Mouse (Mus musculus) midbrain, embryonic 13.5 days (tissue): ENCODE data around the gene Bsdc1. TPM values are rescaled to one million over a fixed set of nuclear protein-coding genes. Genes with fewer than 3 reads are reported as not detected.

Experiments
- ATAC-seq: fragments of 200-750 bp; cut with Nextera tagmentation; 2 replicates; pipeline ENCODE4 v1.8.0; 2017; ENCODE audit warnings: mild to moderate bottlenecking, moderate TSS enrichment, moderate library complexity
- H3K27ac ChIP-seq: fragments of 300-500 bp; sonication (generic); 2 replicates; pipeline ENCODE4 v1.5.1; 2015; ENCODE audit warnings: inconsistent platforms, mild to moderate bottlenecking, moderate library complexity
- H3K27me3 ChIP-seq: fragments of 300-500 bp; sonication (generic); 2 replicates; pipeline ENCODE4 v1.6.1; 2015; ENCODE audit warnings: mild to moderate bottlenecking, inconsistent platforms
- H3K36me3 ChIP-seq: fragments of 300-500 bp; sonication (generic); 2 replicates; pipeline ENCODE4 v1.6.1; 2015; ENCODE audit warnings: mild to moderate bottlenecking, inconsistent platforms
- H3K4me1 ChIP-seq: fragments of 300-500 bp; sonication (generic); replicated peaks from 2 replicates; pipeline ENCODE4 v1.6.1; 2015; ENCODE audit warnings: inconsistent platforms
- H3K4me2 ChIP-seq: fragments of 300-500 bp; sonication (generic); replicated peaks from 2 replicates; pipeline ENCODE4 v1.6.1; 2015; ENCODE audit warnings: moderate library complexity, mild to moderate bottlenecking, inconsistent platforms
- H3K4me3 ChIP-seq: fragments of 300-500 bp; sonication (generic); replicated peaks from 2 replicates; pipeline ENCODE4 v1.5.1; 2015; ENCODE audit warnings: mild to moderate bottlenecking, inconsistent platforms
- H3K9ac ChIP-seq: fragments of 300-500 bp; sonication (generic); replicated peaks from 2 replicates; pipeline ENCODE4 v1.6.1; 2015; ENCODE audit warnings: mild to moderate bottlenecking, inconsistent platforms
- H3K9me3 ChIP-seq: fragments of 300-500 bp; sonication (generic); 2 replicates; pipeline ENCODE4 v1.6.1; 2016; ENCODE audit warnings: mild to moderate bottlenecking, inconsistent platforms
- WGBS: fragments of 180-500 bp; shearing (Covaris S2); methylation state at CpG from one replicate; pipeline ENCODE4 v1.1.7; 2015; 5-methylcytosine and 5-hydroxymethylcytosine counted together
- polyA plus RNA-seq: library from polyadenylated mRNA; unstranded; fragments of >200 nt; fragmentation: Nextera tagmentation; extraction: Ambion mirVana; gene quantifications from 2 replicates; pipeline ENCODE4 v1.2.1, GENCODE M21; 2015

Gene Bsdc1
- 34.0 and 36.7 TPM in 2 replicates for polyA plus RNA-seq

DNA sequence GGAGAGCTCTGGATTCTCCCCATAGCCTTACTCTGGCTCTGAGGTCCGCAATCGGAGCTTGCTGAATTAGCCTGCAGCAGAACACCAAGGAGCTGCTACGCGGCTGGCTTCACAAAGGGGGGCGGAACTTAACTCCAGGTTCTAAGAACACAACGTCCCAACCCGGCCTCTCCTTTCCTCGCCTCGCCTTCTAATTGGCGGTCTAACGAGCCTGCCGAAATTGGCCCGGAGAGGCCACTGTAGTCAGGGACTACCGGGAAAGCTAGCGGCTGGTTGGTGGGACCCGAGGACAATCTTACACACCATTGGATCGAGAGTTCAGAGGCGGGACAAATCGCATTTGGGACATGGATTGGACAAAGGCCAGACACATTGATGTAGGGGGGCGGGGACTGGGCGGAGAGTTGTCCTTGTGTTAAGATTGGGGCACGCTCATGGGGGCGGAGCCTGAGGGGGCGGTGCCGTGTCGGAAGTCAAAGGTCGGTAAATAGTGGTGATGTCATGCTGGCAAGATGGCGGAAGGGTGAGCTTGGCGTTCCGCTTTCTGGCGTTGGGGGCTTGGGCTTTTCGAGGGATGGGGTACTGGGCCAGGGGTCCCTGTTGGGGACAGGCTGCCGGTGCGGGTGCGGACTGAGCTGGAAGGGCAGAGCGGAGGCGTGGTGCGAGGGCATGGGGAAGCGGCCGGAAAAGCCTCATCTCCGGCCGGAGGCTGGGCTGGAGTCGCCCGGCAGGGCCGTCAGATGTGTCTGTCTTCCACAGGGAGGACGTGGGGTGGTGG, at the start of gene Bsdc1:
TSS of gene Bsdc1 (plus strand) at position 399 of the 778 bp plus-strand sequence.
- H3K36me3 ChIP-seq, result peaks cover 28% of the 10 kb centered on the region
- H3K27me3 ChIP-seq, result no peaks in the 10 kb centered on the region
- H3K4me1 ChIP-seq, result peaks cover 13% of the 10 kb centered on the region
- H3K4me3 ChIP-seq, result peak within 1 kb of the TSS; percentile 79
- peak within 1 kb of the TSS; percentile 86 for H3K9ac ChIP-seq
- no peaks in the 10 kb centered on the region for H3K9me3 ChIP-seq
- peak; percentile 99 for ATAC-seq
- WGBS, result under 1% methylated on average over 46 of the region's 46 CpGs
- peak within 1 kb of the TSS; percentile 92 for H3K27ac ChIP-seq
- peak within 1 kb of the TSS; percentile 86 for H3K4me2 ChIP-seq

DNA sequence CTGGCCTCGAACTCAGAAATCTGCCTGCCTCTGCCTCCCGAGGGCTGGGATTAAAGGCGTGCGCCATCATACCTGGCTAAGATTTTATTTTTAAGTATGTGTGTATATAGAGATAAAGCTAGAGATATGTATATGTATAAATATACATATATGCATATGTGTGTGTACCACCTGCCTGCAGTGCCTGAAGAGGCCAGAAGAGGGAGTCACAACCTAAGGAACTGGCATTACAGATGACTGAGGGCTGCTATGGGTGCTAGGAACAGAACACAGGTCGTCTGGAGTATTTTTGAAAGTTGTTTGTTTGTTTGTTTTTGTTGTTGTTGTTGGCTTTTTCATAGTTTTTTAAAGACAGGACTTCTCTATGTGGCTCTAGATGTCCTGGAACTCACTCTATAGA, 45.5 kb upstream of the Bsdc1 start:
- Histone ChIP-seq H3K27me3 (no peaks in the 10 kb centered on the region), H3K4me2 (no peak overlapping the region), H3K9me3 (no peaks in the 10 kb centered on the region), H3K36me3 (no peaks in the 10 kb centered on the region), H3K9ac (no peak overlapping the region), H3K27ac (no peak overlapping the region), H3K4me3 (no peak overlapping the region), H3K4me1 (no peaks in the 10 kb centered on the region)
- no peak for ATAC-seq
- 93% methylated on average over 5 of the region's 5 CpGs for WGBS

DNA sequence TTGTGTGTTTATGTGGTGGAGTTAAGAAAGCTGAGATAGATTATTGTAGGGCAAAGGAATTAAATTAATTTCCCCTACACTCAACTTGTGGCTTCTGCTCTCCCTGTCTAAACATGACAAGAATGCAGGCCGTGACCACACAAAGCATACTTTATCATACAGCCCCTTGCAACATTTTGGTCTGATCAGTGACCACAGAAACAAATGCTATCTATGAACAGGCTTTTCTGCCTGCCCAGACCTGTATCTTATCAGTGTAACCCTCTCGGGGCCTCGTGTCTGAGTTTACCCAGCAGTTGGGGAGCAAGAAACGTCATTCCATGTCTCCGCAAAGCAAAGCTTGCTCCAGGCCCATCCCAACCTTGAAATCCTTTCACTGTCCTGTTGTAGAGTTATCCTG, 44.9 kb upstream of the Bsdc1 start:
- Histone ChIP-seq H3K27me3 (no peaks in the 10 kb centered on the region), H3K9ac (no peak overlapping the region), H3K9me3 (no peaks in the 10 kb centered on the region), H3K27ac (no peak overlapping the region), H3K36me3 (no peaks in the 10 kb centered on the region), H3K4me2 (no peak overlapping the region), H3K4me3 (no peak overlapping the region), H3K4me1 (no peaks in the 10 kb centered on the region)
- 86% methylated on average over 5 of the region's 5 CpGs for WGBS
- no peak for ATAC-seq

DNA sequence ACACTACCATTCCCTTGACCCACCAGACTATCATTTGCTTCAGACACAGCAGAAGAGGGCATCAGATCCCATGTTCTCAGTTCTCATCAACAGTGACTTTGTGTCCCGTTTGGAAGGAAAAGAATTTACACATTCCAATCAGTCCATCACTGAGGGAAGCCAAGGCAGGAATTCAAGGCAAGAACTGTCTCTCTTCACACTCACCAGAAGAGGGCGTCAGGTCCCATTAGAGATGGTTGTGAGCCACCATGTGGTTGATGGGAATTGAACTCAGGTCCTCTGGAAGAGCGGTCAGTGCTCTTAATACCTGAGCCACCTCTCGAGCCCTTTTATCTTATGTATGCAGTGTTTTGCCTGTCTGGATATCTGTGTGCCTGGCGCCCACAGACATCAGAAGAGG, 43.1 kb upstream of the Bsdc1 start:
- no peak for ATAC-seq
- 71% methylated on average over 5 of the region's 5 CpGs for WGBS
- H3K4me1 ChIP-seq, result no peaks in the 10 kb centered on the region
- H3K4me2 ChIP-seq, result no peak overlapping the region
- H3K9me3 ChIP-seq, result no peaks in the 10 kb centered on the region
- no peaks in the 10 kb centered on the region for H3K27me3 ChIP-seq
- no peak overlapping the region for H3K27ac ChIP-seq
- H3K9ac ChIP-seq, result no peak overlapping the region
- H3K4me3 ChIP-seq, result no peak overlapping the region
- H3K36me3 ChIP-seq, result no peaks in the 10 kb centered on the region

DNA sequence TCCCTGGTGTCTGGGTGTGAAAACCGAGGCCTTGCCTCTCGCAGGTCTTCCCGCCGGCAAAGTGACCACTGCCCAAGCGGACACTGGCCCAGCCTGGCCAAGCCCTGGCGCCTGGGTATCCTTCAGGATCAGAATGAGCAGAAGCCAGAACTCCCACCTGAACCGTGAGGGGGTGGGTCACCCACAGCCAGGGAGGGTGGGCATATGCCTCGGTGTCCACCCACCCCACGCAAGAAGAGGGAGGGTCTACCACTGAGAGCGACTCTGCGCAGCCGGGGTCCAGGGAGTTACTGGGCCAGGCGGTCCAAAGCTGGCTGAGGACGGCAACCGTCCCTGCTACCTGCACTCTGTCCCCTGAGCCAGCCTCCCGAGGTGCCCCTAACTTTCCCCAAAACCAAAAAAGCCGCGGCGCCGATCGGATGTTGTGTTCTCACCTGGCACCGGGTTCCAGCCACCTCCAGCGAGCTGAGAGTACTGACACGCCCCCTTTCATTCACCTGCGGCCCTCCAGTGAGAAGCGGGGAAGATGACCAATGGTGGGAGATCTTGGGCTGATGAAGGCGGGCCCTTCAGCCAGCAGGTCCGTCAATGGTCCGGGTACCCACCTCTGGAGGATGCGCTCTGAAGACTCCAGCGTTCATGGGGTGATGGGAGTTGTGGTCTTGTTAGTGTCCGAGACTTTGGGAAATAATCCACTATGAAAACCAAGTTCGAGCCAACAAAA, 20.9 kb upstream of the Bsdc1 start, which contains the start of gene Zbtb8b:
TSS of gene Zbtb8b (minus strand) at position 514 of the 724 bp plus-strand sequence.
- H3K9me3 ChIP-seq, result no peaks in the 10 kb centered on the region
- H3K9ac ChIP-seq, result peak within 1 kb of the TSS; percentile 77
- H3K27ac ChIP-seq, result no peak within 1 kb of the TSS
- H3K36me3 ChIP-seq, result no peaks in the 10 kb centered on the region
- ATAC-seq, result peak; percentile 100
- peaks cover 42% of the 10 kb centered on the region for H3K27me3 ChIP-seq
- 1% methylated on average over 33 of the region's 33 CpGs for WGBS
- H3K4me2 ChIP-seq, result peak within 1 kb of the TSS; percentile 68
- H3K4me3 ChIP-seq, result peak within 1 kb of the TSS; percentile 62
- H3K4me1 ChIP-seq, result peaks cover 6% of the 10 kb centered on the region; the same call in 1 of the 2 replicates

DNA sequence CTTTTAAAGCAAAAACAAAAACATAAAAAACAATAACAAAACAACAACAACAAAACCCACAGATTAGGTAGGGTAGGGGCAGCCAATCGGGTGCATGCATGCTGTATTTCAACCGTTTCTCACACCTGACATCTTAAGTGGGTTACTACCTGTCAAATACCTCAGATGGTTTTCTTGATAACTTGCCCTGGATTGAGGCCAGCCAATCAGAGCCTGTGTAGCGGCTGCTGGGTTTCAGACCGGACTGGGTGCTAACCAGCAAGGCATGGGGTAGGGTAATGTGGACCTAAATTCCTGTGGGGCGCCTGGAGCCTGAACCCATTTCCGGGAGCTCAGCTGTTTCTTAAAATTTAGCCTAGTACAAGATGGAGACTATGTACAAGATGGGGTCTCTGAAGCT, 20.2 kb upstream of the Bsdc1 start:
- 37% methylated on average over 6 of the region's 6 CpGs for WGBS
- peaks cover 42% of the 10 kb centered on the region for H3K27me3 ChIP-seq
- peak; percentile 51; the same call in 1 of the 2 replicates for ATAC-seq

DNA sequence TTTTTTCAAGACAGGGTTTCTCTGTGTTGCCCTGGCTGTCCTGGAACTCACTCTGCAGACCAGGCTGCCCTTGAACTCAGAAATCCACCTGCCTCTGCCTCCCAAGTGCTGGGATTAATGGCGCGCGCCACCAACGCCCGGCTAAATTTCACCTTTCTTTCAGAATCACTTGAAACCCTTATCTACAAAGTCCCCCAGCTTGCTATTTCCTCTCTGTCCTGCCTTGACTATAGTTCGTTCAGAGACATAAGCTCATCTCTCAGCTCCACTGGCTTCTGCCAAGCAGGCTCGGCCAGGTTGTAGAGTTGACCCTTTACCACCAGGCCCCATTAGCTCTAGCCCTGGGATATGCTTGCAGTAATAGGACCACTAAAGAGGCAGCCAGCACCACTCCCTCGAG, 14.0 kb upstream of the Bsdc1 start:
- H3K27ac ChIP-seq, result no peak overlapping the region
- no peak for ATAC-seq
- no peaks in the 10 kb centered on the region for H3K4me1 ChIP-seq
- H3K4me3 ChIP-seq, result no peak overlapping the region
- no peaks in the 10 kb centered on the region for H3K9me3 ChIP-seq
- H3K36me3 ChIP-seq, result no peaks in the 10 kb centered on the region
- WGBS, result 85% methylated on average over 8 of the region's 8 CpGs
- no peak overlapping the region for H3K9ac ChIP-seq
- H3K4me2 ChIP-seq, result no peak overlapping the region
- H3K27me3 ChIP-seq, result peaks cover 10% of the 10 kb centered on the region; the same call in 1 of the 2 replicates

More for the DNA sequence above, 20.2 kb upstream of the Bsdc1 start:
- no peak overlapping the region for H3K9ac ChIP-seq
- no peaks in the 10 kb centered on the region for H3K9me3 ChIP-seq
- H3K36me3 ChIP-seq, result no peaks in the 10 kb centered on the region
- H3K27ac ChIP-seq, result no peak overlapping the region
- H3K4me1 ChIP-seq, result peaks cover 6% of the 10 kb centered on the region; the same call in 1 of the 2 replicates
- peak overlapping the region; percentile 68; the same call in 1 of the 2 replicates for H3K4me2 ChIP-seq
- H3K4me3 ChIP-seq, result peak overlapping the region; percentile 62; the same call in 1 of the 2 replicates

DNA sequence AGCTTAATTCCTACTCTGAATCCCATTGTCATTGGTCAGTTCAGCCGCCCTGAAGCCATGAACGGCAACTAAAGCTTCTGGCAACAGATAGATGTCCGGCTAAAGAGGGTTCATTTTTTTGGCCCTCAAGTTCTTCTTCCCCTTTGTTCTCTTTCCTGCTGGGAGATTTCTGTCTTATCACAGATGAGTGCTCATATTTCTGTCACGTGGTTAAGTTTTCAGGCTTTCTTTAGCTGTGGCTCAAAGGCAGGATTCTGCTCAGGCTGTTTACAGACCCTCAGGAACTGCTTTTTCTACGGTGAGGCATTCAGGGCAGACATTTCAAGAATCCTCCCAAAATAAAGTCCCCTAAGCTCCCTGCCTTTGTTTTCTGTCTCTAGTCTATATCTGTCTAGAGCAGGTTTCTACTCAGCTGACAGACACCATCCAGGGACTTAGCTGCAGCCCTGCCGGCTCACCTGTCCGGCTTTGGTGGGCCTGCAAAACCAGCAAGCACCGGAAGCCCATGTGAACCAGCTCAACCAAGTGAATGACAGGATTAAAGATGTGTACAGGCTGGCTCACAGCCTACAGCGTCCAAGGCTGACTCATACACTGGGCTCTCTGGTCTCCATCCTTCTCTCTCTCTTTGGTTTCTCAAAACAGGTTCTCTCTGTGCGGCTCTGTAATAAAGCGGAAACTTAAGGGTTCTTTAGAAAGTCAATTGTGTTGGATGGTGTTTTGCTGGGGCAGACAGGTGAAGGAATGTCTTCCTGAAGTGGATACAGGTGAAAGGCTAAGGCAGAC, 13.4 kb upstream of the Bsdc1 start:
- WGBS, result 82% methylated on average over 11 of the region's 11 CpGs
- ATAC-seq, result no peak

DNA sequence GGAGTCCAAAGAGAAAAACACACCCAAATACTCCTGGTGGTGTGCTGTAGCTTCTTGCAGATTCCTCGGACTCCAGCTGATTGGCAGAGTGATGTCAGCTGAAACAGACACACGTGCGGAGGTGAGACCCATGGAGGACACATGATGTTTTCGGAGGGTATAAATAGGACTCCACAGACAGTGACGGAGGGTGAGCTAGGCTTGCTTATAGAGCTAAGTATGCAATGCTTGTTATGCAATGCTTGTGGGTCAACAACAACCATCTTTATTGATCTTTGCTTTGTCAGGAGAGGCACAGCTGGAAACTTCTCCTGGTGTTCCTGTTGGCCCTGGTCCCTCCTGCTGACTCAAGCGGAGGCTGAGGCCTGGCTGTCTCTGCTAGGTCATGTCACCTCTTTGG, 12.7 kb upstream of the Bsdc1 start:
- ATAC-seq, result no peak
- Histone ChIP-seq H3K4me1 (no peaks in the 10 kb centered on the region), H3K36me3 (no peaks in the 10 kb centered on the region), H3K9ac (no peak overlapping the region), H3K4me3 (no peak overlapping the region), H3K27me3 (no peaks in the 10 kb centered on the region), H3K4me2 (no peak overlapping the region), H3K27ac (no peak overlapping the region), H3K9me3 (no peaks in the 10 kb centered on the region)
- 90% methylated on average over 6 of the region's 6 CpGs for WGBS

More for the DNA sequence above, 13.4 kb upstream of the Bsdc1 start:
- no peaks in the 10 kb centered on the region for H3K36me3 ChIP-seq
- H3K9ac ChIP-seq, result no peak overlapping the region
- no peak overlapping the region for H3K4me3 ChIP-seq
- H3K4me1 ChIP-seq, result no peaks in the 10 kb centered on the region
- H3K4me2 ChIP-seq, result no peak overlapping the region
- no peaks in the 10 kb centered on the region for H3K9me3 ChIP-seq
- H3K27ac ChIP-seq, result no peak overlapping the region
- 0 out of 2 replicates have a peak, but pooled peaks cover 5% of the 10 kb centered on the region for H3K27me3 ChIP-seq

DNA sequence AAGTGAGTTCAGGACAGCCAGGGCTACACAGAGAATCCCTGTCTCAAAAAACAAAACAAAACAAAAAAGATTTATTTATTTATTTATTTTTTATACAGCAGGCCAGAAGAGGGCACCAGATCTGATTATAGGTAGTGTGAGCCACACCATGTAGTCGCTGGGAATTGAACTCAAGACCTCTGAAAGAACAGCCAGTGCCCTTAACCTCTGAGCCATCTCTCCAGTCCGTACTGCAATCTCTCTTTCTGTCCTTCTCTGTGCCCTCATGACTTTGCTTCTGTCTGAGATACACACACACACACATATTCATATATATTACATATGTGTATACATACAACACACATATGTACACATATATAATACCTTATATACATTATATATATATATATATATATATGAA, 10.5 kb upstream of the Bsdc1 start:
- Histone ChIP-seq H3K27ac (no peak overlapping the region), H3K9me3 (no peaks in the 10 kb centered on the region), H3K4me2 (no peak overlapping the region), H3K4me1 (no peaks in the 10 kb centered on the region), H3K36me3 (no peaks in the 10 kb centered on the region), H3K9ac (no peak overlapping the region), H3K27me3 (no peaks in the 10 kb centered on the region), H3K4me3 (no peak overlapping the region)
- WGBS, result 71% methylated on average over 2 of the region's 2 CpGs
- no peak for ATAC-seq

DNA sequence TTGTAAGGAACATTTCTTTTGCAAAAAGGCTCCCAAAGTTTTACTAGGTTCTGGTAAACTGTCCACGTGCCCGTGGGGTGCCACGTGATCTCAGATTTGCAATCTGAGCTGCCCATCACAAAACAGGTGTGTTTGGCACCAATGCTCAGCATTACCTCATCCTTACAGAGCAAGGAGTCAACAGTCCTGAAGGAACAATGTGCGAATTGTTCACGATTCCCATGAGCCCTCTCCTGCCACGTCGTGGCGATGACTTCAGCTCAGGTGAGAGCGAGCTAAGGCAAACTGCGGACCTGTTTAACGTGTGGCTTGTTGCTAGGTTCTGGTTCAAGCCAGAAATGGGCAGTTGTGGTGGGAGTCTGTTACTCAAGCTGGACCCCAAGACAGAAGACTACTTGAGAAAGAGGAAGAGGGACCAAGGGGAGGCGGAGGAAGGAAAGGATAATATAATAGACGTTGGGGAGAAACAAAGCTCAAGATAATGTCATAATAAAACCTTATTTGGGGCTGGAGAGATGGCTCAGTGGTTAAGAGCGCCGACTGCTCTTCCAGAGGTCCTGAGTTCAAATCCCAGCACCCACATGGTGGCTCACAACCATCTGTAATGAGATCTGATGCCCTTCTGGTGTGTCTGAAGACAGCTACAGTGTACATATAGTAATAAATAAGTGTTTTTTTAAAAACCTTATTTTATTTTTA, 9.8 kb upstream of the Bsdc1 start:
- ATAC-seq, result no peak
- H3K36me3 ChIP-seq, result no peaks in the 10 kb centered on the region
- no peaks in the 10 kb centered on the region for H3K27me3 ChIP-seq
- H3K4me1 ChIP-seq, result no peaks in the 10 kb centered on the region
- no peak overlapping the region for H3K4me2 ChIP-seq
- H3K4me3 ChIP-seq, result no peak overlapping the region
- H3K27ac ChIP-seq, result no peak overlapping the region
- WGBS, result 86% methylated on average over 15 of the region's 15 CpGs
- H3K9me3 ChIP-seq, result no peaks in the 10 kb centered on the region
- no peak overlapping the region for H3K9ac ChIP-seq
